Mouse (Mus musculus) stomach, postnatal 0 days (tissue): ENCODE measurements around the gene Oaz2.

Experiments
- CTCF ChIP-seq: IDR thresholded peaks from 2 replicates; pipeline ENCODE4 v1.5.1; 2016; ENCODE audit warnings: antibody characterized with exemption, low read depth, mild to moderate bottlenecking, moderate library complexity
- EP300 ChIP-seq: optimal IDR thresholded peaks from 2 replicates; pipeline ENCODE3; 2016; ENCODE audit warnings: antibody characterized with exemption

- no peak for TF ChIP-seq CTCF
- TF ChIP-seq EP300 = no peak
These were observed 24.7 kb downstream of the Oaz2 start for GRCm38 (mm10) chr9:65692466-65692865.
